Mouse (Mus musculus): Measurements from ENCODE around the gene 3110009E18Rik.

DNA sequence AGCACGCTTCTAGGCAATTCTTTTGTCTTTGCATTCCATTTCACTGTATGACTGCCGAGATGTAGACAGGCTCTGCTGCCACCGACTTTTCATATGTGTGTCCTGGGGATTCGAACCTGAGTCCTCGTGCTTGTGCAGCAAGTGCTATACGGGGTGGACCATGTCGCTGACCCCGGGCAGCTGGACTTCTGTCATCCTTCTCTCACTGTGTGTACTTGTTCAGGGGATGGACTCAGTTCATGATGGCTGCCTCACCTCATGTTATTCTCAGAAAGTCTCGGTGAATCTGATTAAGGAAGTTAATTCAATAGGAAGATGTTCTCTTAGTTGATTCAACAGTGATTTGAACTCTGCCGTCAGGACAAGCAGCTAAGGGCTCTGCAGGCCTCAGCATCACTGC is 72.6 kb downstream of the 3110009E18Rik start:
- TF ChIP-seq POLR2A (IDR thresholded peaks at IDR 0.05; ENCODE audit: borderline replicate concordance, low read depth, low read length) (no peak), CTCF (IDR thresholded peaks at IDR 0.05; ENCODE audit: low read depth, low read length) (no peak)

Data from bone marrow macrophage, adult 2 months (primary cell).